Mouse (Mus musculus) megakaryocyte-erythroid progenitor cell, adult 5 weeks (primary cell): ENCODE results near the gene Fam71f2. TPM values are rescaled to one million over a fixed set of nuclear protein-coding genes. Genes with fewer than 3 reads are reported as not detected.

Experiments
- polyA plus RNA-seq: library from polyadenylated mRNA; stranded (reverse); fragments of >175 nt; gene quantifications from 2 replicates; pipeline ENCODE4 v1.2.3, GENCODE M21; 2012

The Fam71f2 gene
- polyA plus RNA-seq: 0.15 and 0.23 TPM in 2 replicates

GRCm38 (mm10) chr6:29279293-29279692 lies at the start of gene Fam71f2:
Gene Fam71f2, plus strand, starts transcription at chr6:29279593.

DNA sequence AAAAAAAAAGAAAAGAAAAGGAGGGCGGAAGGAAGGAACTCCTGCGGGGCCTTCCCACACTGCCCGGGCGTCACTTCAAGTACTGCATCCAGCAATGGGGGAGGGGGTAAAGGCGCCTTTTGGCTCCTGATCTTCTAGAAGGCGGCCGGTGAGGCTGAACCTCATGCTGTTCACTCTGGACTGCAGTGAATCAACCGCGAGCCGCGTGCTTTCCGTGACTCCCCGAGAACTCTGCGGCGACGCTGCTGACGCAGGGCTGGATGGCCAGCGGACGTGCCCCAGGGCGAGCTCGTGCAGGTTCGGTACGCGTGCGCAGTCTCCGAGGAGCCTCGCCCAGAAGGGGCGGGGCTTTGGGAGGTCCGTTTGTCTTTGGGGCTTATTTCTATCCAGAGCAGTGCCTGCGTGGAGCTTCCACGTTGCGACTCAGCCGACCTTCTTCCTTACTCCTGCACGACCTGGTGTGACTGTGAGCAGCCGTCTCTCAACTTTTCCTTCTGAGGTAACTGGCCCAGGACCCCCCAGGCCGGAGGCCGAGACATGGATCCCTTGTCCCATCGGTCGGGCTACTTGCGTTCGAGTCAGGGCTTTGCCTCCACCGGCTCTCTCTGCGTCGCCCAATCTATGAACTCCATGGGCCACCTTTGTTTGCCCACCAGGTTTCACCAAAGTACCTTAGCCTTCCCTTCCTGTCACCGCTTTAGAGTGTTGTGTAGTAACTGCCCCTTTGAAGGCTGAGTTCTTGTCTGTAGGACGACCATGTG lies 6.9 kb upstream of the Fam71f2 start, which contains the start of gene Hilpda:
Gene Hilpda (plus strand): TSS at position 177 of the 761 bp plus-strand sequence.

DNA sequence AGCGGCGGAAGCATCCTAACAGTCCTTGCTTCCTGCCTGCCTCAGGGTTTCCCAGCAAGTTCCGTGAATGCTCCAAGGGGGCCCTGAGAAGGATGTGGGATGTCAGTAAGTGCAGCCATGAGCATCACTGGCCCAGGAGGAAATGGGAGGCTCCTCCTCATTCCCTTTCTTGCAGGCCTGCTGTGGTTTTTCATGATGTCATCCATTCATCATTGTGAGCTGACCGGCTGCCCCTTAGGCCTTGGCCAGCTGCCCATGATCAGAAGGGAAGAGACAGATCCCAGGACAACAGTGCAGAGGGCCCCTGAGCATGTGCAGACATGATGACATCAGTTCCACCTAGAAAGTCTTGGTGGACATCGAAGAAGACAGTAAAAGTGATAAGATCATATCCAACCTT lies 39.5 kb downstream of the Fam71f2 start, which contains the start of gene Fam71f1:
Gene Fam71f1 (plus strand): TSS at position 262 of the 400 bp plus-strand sequence.

Other genes with a start within 250 kb of the Fam71f2 start
- not detected in 2 replicates for gene Lep, start 219.4 kb upstream of the Fam71f2 start, polyA plus RNA-seq
- 19.6 and 26.9 TPM in 2 replicates for gene Rbm28, start 114.6 kb upstream of the Fam71f2 start, polyA plus RNA-seq
- 0.06 TPM in 1 of 2 replicates, not detected in the other for gene Prrt4, start 100.0 kb upstream of the Fam71f2 start, polyA plus RNA-seq
- gene Impdh1, start 63.2 kb upstream of the Fam71f2 start, polyA plus RNA-seq: 351 and 398 TPM in 2 replicates
- 34.8 and 35.3 TPM in 2 replicates for gene Hilpda, start 7.1 kb upstream of the Fam71f2 start, polyA plus RNA-seq
- not detected in 2 replicates for gene Fam71f1, start 39.5 kb downstream of the Fam71f2 start, polyA plus RNA-seq
- gene Calu, start 68.5 kb downstream of the Fam71f2 start, polyA plus RNA-seq: 37.9 and 39.2 TPM in 2 replicates
- gene Opn1sw, start 108.9 kb downstream of the Fam71f2 start, polyA plus RNA-seq: not detected in 2 replicates
- 0.03 and 0.10 TPM in 2 replicates for gene Ccdc136, start 116.7 kb downstream of the Fam71f2 start, polyA plus RNA-seq
- gene Flnc, start 153.7 kb downstream of the Fam71f2 start, polyA plus RNA-seq: under 0.01 and 0.02 TPM in 2 replicates
- gene Atp6v1f, start 188.1 kb downstream of the Fam71f2 start, polyA plus RNA-seq: 245 and 259 TPM in 2 replicates
- 0.53 and 0.63 TPM in 2 replicates for gene Atp6v1fnb, start 191.8 kb downstream of the Fam71f2 start, polyA plus RNA-seq
- gene Kcp, start 228.4 kb downstream of the Fam71f2 start, polyA plus RNA-seq: 0.22 and 0.30 TPM in 2 replicates
- gene Irf5, start 247.0 kb downstream of the Fam71f2 start, polyA plus RNA-seq: 43.9 and 61.6 TPM in 2 replicates